Mouse (Mus musculus) megakaryocyte-erythroid progenitor cell, adult 5-6 weeks (primary cell): Measurements from ENCODE around the gene Gm10718. TPM values are rescaled to one million over a fixed set of nuclear protein-coding genes. Genes with fewer than 3 reads are reported as not detected.
A peak's percentile ranks its signal among the peaks of the same experiment; 100 is the strongest.
"Not testable (repeated sequence)": the region's sequence is repeated elsewhere in the genome, so short reads cannot be mapped to it uniquely, and the experiment has no call there.

ENCODE experiments used
- ATAC-seq: replicated peaks from 2 replicates; pipeline ENCODE4 v1.8.0; 2016; ENCODE audit warnings: mild to moderate bottlenecking, inconsistent platforms; ENCODE audit not compliant: severe bottlenecking, poor library complexity, low FRiP score, low TSS enrichment
- total RNA-seq, 2 experiments: library from RNA; stranded (forward) in 1 of 2; stranded (reverse) in 1 of 2; fragments of 200-1000, 215-1000 nt in 1 of 2; fragments of >200 nt in 1 of 2; fragmentation: Nextera tagmentation in 1 of 2; gene quantifications; 2 replicates each; pipeline ENCODE4 v1.2.3; 2014 to 2017

Gene Gm10718
- total RNA-seq (2014; fragmentation: Nextera tagmentation) (2.8 TPM in 1 of 2 replicates, not detected in the other), total RNA-seq (2017) (not detected in 2 replicates)

GRCm38 (mm10) chr9:3023312-3023984 lies at the start of gene Gm10718:
TSS of gene Gm10718 (plus strand) at chr9:3023547.
- ATAC-seq, result not testable (repeated sequence)

GRCm38 (mm10) chr9:3000445-3000972 lies 22.8 kb upstream of the Gm10718 start, which contains the start of gene Gm10722:
TSS of gene Gm10722 (plus strand) at chr9:3000922.
- ATAC-seq, result not testable (repeated sequence)

GRCm38 (mm10) chr9:3001006-3001405 lies 22.3 kb upstream of the Gm10718 start:
- not testable (repeated sequence) for ATAC-seq

- ATAC-seq, result peak; percentile 48; the same call in 1 of the 2 replicates
Observed at GRCm38 (mm10) chr9:3001948-3002659, 21.2 kb upstream of the Gm10718 start.

- not testable (repeated sequence) for ATAC-seq
Observed at GRCm38 (mm10) chr9:3002794-3003396, 20.5 kb upstream of the Gm10718 start, which contains the start of gene Gm11168. TSS of gene Gm11168 (plus strand) at chr9:3003346.

GRCm38 (mm10) chr9:3006179-3006578 lies 17.2 kb upstream of the Gm10718 start:
- peak; percentile 46 for ATAC-seq

- ATAC-seq, result not testable (repeated sequence)
Observed at GRCm38 (mm10) chr9:3006636-3007035, 16.7 kb upstream of the Gm10718 start.

- ATAC-seq, result peak; percentile 40
Observed at GRCm38 (mm10) chr9:3007272-3007671, 16.1 kb upstream of the Gm10718 start.

GRCm38 (mm10) chr9:3009331-3009730 lies 14.0 kb upstream of the Gm10718 start:
- peak; percentile 32 for ATAC-seq

GRCm38 (mm10) chr9:3012054-3012621 lies 11.2 kb upstream of the Gm10718 start:
- ATAC-seq, result peak; percentile 70

GRCm38 (mm10) chr9:3012733-3013279 lies 10.5 kb upstream of the Gm10718 start, which contains the start of gene Gm10721:
TSS of gene Gm10721 (plus strand) at chr9:3013140.
- ATAC-seq, result peak; percentile 51

- ATAC-seq, result not testable (repeated sequence)
Observed at GRCm38 (mm10) chr9:3015354-3015753, 8.0 kb upstream of the Gm10718 start, which contains the start of gene Gm10720. TSS of gene Gm10720 (plus strand) at chr9:3015654.

- ATAC-seq, result not testable (repeated sequence)
Observed at GRCm38 (mm10) chr9:3015896-3016295, 7.5 kb upstream of the Gm10718 start.

- ATAC-seq, result not testable (repeated sequence)
Observed at GRCm38 (mm10) chr9:3017108-3017507, 6.2 kb upstream of the Gm10718 start, which contains the start of gene Gm10719. TSS of gene Gm10719 (plus strand) at chr9:3017408.

GRCm38 (mm10) chr9:3018944-3019343 lies 4.4 kb upstream of the Gm10718 start:
- not testable (repeated sequence) for ATAC-seq

- peak; percentile 65 for ATAC-seq
Observed at GRCm38 (mm10) chr9:3019835-3020727, 3.3 kb upstream of the Gm10718 start.

- not testable (repeated sequence) for ATAC-seq
Observed at GRCm38 (mm10) chr9:3022316-3023008, 885 bp upstream of the Gm10718 start.
